Mouse (Mus musculus): ENCODE measurements around the gene Arfgef3. TPM values are rescaled to one million over a fixed set of nuclear protein-coding genes. Genes with fewer than 3 reads are reported as not detected.

Arfgef3 gene
- polyA plus RNA-seq, 1 experiment from 2014 or later = 1.8 TPM

- Histone ChIP-seq H3K27me3 (replicated peaks; ENCODE audit: control insufficient read depth, insufficient read depth, low read length) (no peaks in the 10 kb centered on the region), H3K4me2 (ENCODE audit: low read depth, low read length) (no peak overlapping the region), H3K27ac (ENCODE audit: low read length) (no peak overlapping the region), H3K36me3 (ENCODE audit: control insufficient read depth, insufficient read depth, low read length) (no peaks in the 10 kb centered on the region), H3K4me1 (ENCODE audit: control insufficient read depth, insufficient read depth, low read length) (no peaks in the 10 kb centered on the region), H3K9me3 (ENCODE audit: control insufficient read depth, low read length) (no peaks in the 10 kb centered on the region), H3K9ac (ENCODE audit: low read depth, low read length) (no peak overlapping the region), H3K4me3 (ENCODE audit: low read length) (no peak overlapping the region)
- ATAC-seq = no peak
- 87% methylated on average over 2 of the region's 2 CpGs for WGBS
Observed at GRCm38 (mm10) chr10:18699151-18699550, 44.6 kb downstream of the Arfgef3 start.

- Histone ChIP-seq H3K9me3 (ENCODE audit: control insufficient read depth, low read length) (no peaks in the 10 kb centered on the region), H3K4me2 (ENCODE audit: low read depth, low read length) (no peak overlapping the region), H3K27ac (ENCODE audit: low read length) (no peak overlapping the region), H3K27me3 (replicated peaks; ENCODE audit: control insufficient read depth, insufficient read depth, low read length) (no peaks in the 10 kb centered on the region), H3K9ac (ENCODE audit: low read depth, low read length) (no peak overlapping the region), H3K4me3 (ENCODE audit: low read length) (no peak overlapping the region), H3K36me3 (ENCODE audit: control insufficient read depth, insufficient read depth, low read length) (no peaks in the 10 kb centered on the region), H3K4me1 (ENCODE audit: control insufficient read depth, insufficient read depth, low read length) (no peaks in the 10 kb centered on the region)
- no peak for ATAC-seq
- WGBS = 74% methylated on average over 6 of the region's 6 CpGs
Observed at GRCm38 (mm10) chr10:18696461-18696860, 47.3 kb downstream of the Arfgef3 start.

GRCm38 (mm10) chr10:18688234-18688633, 55.5 kb downstream of the Arfgef3 start:
- H3K9me3 ChIP-seq (ENCODE audit: control insufficient read depth, low read length) = no peaks in the 10 kb centered on the region
- no peak overlapping the region for H3K27ac ChIP-seq (ENCODE audit: low read length)
- no peaks in the 10 kb centered on the region for H3K4me1 ChIP-seq (ENCODE audit: control insufficient read depth, insufficient read depth, low read length)
- H3K27me3 ChIP-seq (replicated peaks; ENCODE audit: control insufficient read depth, insufficient read depth, low read length) = no peaks in the 10 kb centered on the region
- no peak overlapping the region for H3K4me3 ChIP-seq (ENCODE audit: low read length)
- no peak overlapping the region for H3K4me2 ChIP-seq (ENCODE audit: low read depth, low read length)
- ATAC-seq = no peak
- H3K9ac ChIP-seq (ENCODE audit: low read depth, low read length) = no peak overlapping the region
- no peaks in the 10 kb centered on the region for H3K36me3 ChIP-seq (ENCODE audit: control insufficient read depth, insufficient read depth, low read length)
- WGBS = 42% methylated on average over 2 of the region's 2 CpGs

GRCm38 (mm10) chr10:18681385-18681954, 62.3 kb downstream of the Arfgef3 start:
- H3K9ac ChIP-seq (ENCODE audit: low read depth, low read length) = no peak overlapping the region
- H3K9me3 ChIP-seq (ENCODE audit: control insufficient read depth, low read length) = no peaks in the 10 kb centered on the region
- WGBS = 71% methylated on average over 2 of the region's 2 CpGs
- no peak overlapping the region for H3K4me2 ChIP-seq (ENCODE audit: low read depth, low read length)
- no peaks in the 10 kb centered on the region for H3K4me1 ChIP-seq (ENCODE audit: control insufficient read depth, insufficient read depth, low read length)
- no peak overlapping the region for H3K4me3 ChIP-seq (ENCODE audit: low read length)
- peak; percentile 40; the same call in 1 of the 2 replicates for ATAC-seq
- H3K27ac ChIP-seq (ENCODE audit: low read length) = peak overlapping the region; percentile 76
- H3K27me3 ChIP-seq (replicated peaks; ENCODE audit: control insufficient read depth, insufficient read depth, low read length) = no peaks in the 10 kb centered on the region
- no peaks in the 10 kb centered on the region for H3K36me3 ChIP-seq (ENCODE audit: control insufficient read depth, insufficient read depth, low read length)

GRCm38 (mm10) chr10:18680661-18681384, 62.9 kb downstream of the Arfgef3 start:
- Histone ChIP-seq H3K9ac (ENCODE audit: low read depth, low read length) (no peak overlapping the region), H3K27me3 (replicated peaks; ENCODE audit: control insufficient read depth, insufficient read depth, low read length) (no peaks in the 10 kb centered on the region), H3K27ac (ENCODE audit: low read length) (peak overlapping the region; percentile 76), H3K36me3 (ENCODE audit: control insufficient read depth, insufficient read depth, low read length) (no peaks in the 10 kb centered on the region), H3K9me3 (ENCODE audit: control insufficient read depth, low read length) (no peaks in the 10 kb centered on the region), H3K4me3 (ENCODE audit: low read length) (no peak overlapping the region), H3K4me1 (ENCODE audit: control insufficient read depth, insufficient read depth, low read length) (no peaks in the 10 kb centered on the region), H3K4me2 (ENCODE audit: low read depth, low read length) (no peak overlapping the region)
- 52% methylated on average over 3 of the region's 3 CpGs for WGBS
- peak; percentile 89 for ATAC-seq

- H3K27me3 ChIP-seq (replicated peaks; ENCODE audit: control insufficient read depth, insufficient read depth, low read length) = no peaks in the 10 kb centered on the region
- H3K36me3 ChIP-seq (ENCODE audit: control insufficient read depth, insufficient read depth, low read length) = no peaks in the 10 kb centered on the region
- no peak overlapping the region for H3K9ac ChIP-seq (ENCODE audit: low read depth, low read length)
- no peak overlapping the region for H3K4me2 ChIP-seq (ENCODE audit: low read depth, low read length)
- ATAC-seq = no peak
- H3K4me3 ChIP-seq (ENCODE audit: low read length) = no peak overlapping the region
- WGBS = 69% methylated on average over 4 of the region's 4 CpGs
- H3K27ac ChIP-seq (ENCODE audit: low read length) = no peak overlapping the region
- H3K4me1 ChIP-seq (ENCODE audit: control insufficient read depth, insufficient read depth, low read length) = no peaks in the 10 kb centered on the region
- no peaks in the 10 kb centered on the region for H3K9me3 ChIP-seq (ENCODE audit: control insufficient read depth, low read length)
Observed at GRCm38 (mm10) chr10:18678836-18679235, 64.9 kb downstream of the Arfgef3 start.

- no peak for ATAC-seq
- H3K27me3 ChIP-seq (replicated peaks; ENCODE audit: control insufficient read depth, insufficient read depth, low read length) = no peaks in the 10 kb centered on the region
- H3K4me3 ChIP-seq (ENCODE audit: low read length) = no peak overlapping the region
- H3K4me1 ChIP-seq (ENCODE audit: control insufficient read depth, insufficient read depth, low read length) = no peaks in the 10 kb centered on the region
- no peak overlapping the region for H3K4me2 ChIP-seq (ENCODE audit: low read depth, low read length)
- H3K36me3 ChIP-seq (ENCODE audit: control insufficient read depth, insufficient read depth, low read length) = no peaks in the 10 kb centered on the region
- no peak overlapping the region for H3K27ac ChIP-seq (ENCODE audit: low read length)
- WGBS = 89% methylated on average over 11 of the region's 11 CpGs
- H3K9ac ChIP-seq (ENCODE audit: low read depth, low read length) = no peak overlapping the region
- H3K9me3 ChIP-seq (ENCODE audit: control insufficient read depth, low read length) = no peaks in the 10 kb centered on the region; the same call in 1 of the 2 replicates
Observed at GRCm38 (mm10) chr10:18664794-18665193, 79.0 kb downstream of the Arfgef3 start.

GRCm38 (mm10) chr10:18664016-18664415, 79.7 kb downstream of the Arfgef3 start:
- H3K9me3 ChIP-seq (ENCODE audit: control insufficient read depth, low read length) = no peaks in the 10 kb centered on the region; the same call in 1 of the 2 replicates
- 82% methylated on average over 2 of the region's 2 CpGs for WGBS
- no peak overlapping the region for H3K27ac ChIP-seq (ENCODE audit: low read length)
- no peaks in the 10 kb centered on the region for H3K36me3 ChIP-seq (ENCODE audit: control insufficient read depth, insufficient read depth, low read length)
- no peaks in the 10 kb centered on the region for H3K4me1 ChIP-seq (ENCODE audit: control insufficient read depth, insufficient read depth, low read length)
- H3K4me3 ChIP-seq (ENCODE audit: low read length) = no peak overlapping the region
- no peak for ATAC-seq
- H3K27me3 ChIP-seq (replicated peaks; ENCODE audit: control insufficient read depth, insufficient read depth, low read length) = no peaks in the 10 kb centered on the region
- no peak overlapping the region for H3K4me2 ChIP-seq (ENCODE audit: low read depth, low read length)
- H3K9ac ChIP-seq (ENCODE audit: low read depth, low read length) = no peak overlapping the region

- Histone ChIP-seq H3K4me1 (ENCODE audit: control insufficient read depth, insufficient read depth, low read length) (no peaks in the 10 kb centered on the region), H3K9ac (ENCODE audit: low read depth, low read length) (no peak overlapping the region), H3K4me2 (ENCODE audit: low read depth, low read length) (no peak overlapping the region), H3K4me3 (ENCODE audit: low read length) (no peak overlapping the region), H3K27ac (ENCODE audit: low read length) (no peak overlapping the region), H3K27me3 (replicated peaks; ENCODE audit: control insufficient read depth, insufficient read depth, low read length) (no peaks in the 10 kb centered on the region), H3K9me3 (ENCODE audit: control insufficient read depth, low read length) (no peaks in the 10 kb centered on the region; the same call in 1 of the 2 replicates), H3K36me3 (ENCODE audit: control insufficient read depth, insufficient read depth, low read length) (no peaks in the 10 kb centered on the region)
- WGBS = 84% methylated on average over 1 of the region's 1 CpGs
- ATAC-seq = no peak
Observed at GRCm38 (mm10) chr10:18661606-18662220, 82.0 kb downstream of the Arfgef3 start.

All from intestine, embryonic 16.5 days (tissue).